Comparison of ENCODE assay signal across 29 mouse cellular contexts in the genomic region with DNA sequence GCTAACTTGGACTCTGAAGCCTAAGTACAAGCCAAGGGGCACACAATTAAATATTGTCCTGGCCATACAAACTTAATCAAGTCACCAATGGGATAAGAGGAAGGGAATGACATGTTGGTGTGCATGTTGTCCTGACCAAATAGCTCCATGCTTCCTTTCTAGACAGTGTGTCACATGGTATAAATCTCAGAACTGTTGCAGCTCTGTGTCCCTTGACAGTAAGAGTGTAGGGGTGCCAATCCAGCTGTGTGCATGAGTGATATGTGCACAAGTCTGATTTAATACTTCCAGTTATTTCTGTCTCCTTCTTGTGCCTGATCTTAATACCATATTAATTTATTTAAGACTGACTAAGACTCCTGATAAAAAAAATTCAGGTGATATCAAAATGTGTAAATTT.
DNase-seq lines count a peak whose midpoint lies in the region; ATAC-seq lines count a peak whose summit lies in the region.
"Had no signal": no experiment of that assay in that cellular context is flagged by ENCODE, and none has a peak within 500 bp of the region (broad histone marks: within the 10 kb centered on the region; RNA-seq: fewer than 3 reads in every experiment).

No protein-coding gene starts in this region.

- no peaks in the 10 kb centered on the region for H3K27me3 ChIP-seq in heart, embryonic 11.5 days (ENCODE audit: control insufficient read depth, insufficient read depth, low read length)
- no peaks in the 10 kb centered on the region for H3K27me3 ChIP-seq in heart, embryonic 10.5 days (ENCODE audit: insufficient read depth, poor library complexity, severe bottlenecking)
- H3K27me3 ChIP-seq: CH12.LX; embryonic facial prominence, embryonic 13.5 days; embryonic facial prominence, embryonic 15.5 days; forebrain, embryonic 12.5 days had no signal

- DNase-seq in gastrocnemius, postnatal 14 days, result peak; percentile 6
- DNase-seq in gastrocnemius, postnatal 36 days, result no peak
- DNase-seq in heart, adult 18-20 months, result peak; percentile 20 to 48
- peak; percentile 43 to 50 for DNase-seq in heart, adult 9 months (ENCODE audit: low spot score in 2 of 2)
- no peak for DNase-seq in heart, embryonic 10.5 days (ENCODE audit: low spot score)
- DNase-seq in heart, postnatal 4 days, result peak; percentile 12
- no peak for DNase-seq in left cerebral cortex, postnatal 25 days (ENCODE audit: low spot score in 2 of 2)
- DNase-seq: adrenal gland, adult 8-10 months; adrenal gland, postnatal 25 days; B cell, adult 2 months; cerebellum, adult 11 months; cerebellum, adult 18-20 months; cerebellum, adult 8-10 months; cerebellum, adult 9-11 months; cerebellum, postnatal 14 days; cerebellum, postnatal 36 days; embryo, embryonic 11 days had no signal

- intact Hi-C loops in gastrocnemius, postnatal 14 days (cut with DNase I; ENCODE audit: low total_unique reads), result no loop called here
- intact Hi-C loops in gastrocnemius, postnatal 36 days (cut with DNase I), result no loop called here
- intact Hi-C loops in left cerebral cortex, postnatal 25 days (cut with DNase I), result no loop called here

- no peak overlapping the region for H3K9ac ChIP-seq in heart, embryonic 11.5 days (ENCODE audit: low read depth, low read length)
- H3K9ac ChIP-seq: embryonic facial prominence, embryonic 13.5 days; embryonic facial prominence, embryonic 15.5 days; forebrain, embryonic 12.5 days had no signal

- no peak overlapping the region for H3K4me2 ChIP-seq in heart, embryonic 11.5 days
- H3K4me2 ChIP-seq: embryonic facial prominence, embryonic 13.5 days; embryonic facial prominence, embryonic 15.5 days; forebrain, embryonic 12.5 days had no signal

- no peak overlapping the region for H3K4me3 ChIP-seq in heart, embryonic 11.5 days (ENCODE audit: low read depth, low read length)
- no peak overlapping the region for H3K4me3 ChIP-seq in heart, embryonic 10.5 days
- H3K4me3 ChIP-seq: embryonic facial prominence, embryonic 13.5 days; embryonic facial prominence, embryonic 15.5 days; erythroblast, embryonic 14.5 days; forebrain, embryonic 10.5 days; forebrain, embryonic 12.5 days had no signal

- H3K27ac ChIP-seq in heart, embryonic 11.5 days (ENCODE audit: low read depth, low read length), result no peak overlapping the region
- no peak overlapping the region for H3K27ac ChIP-seq in heart, embryonic 10.5 days
- H3K27ac ChIP-seq: embryonic facial prominence, embryonic 13.5 days; embryonic facial prominence, embryonic 15.5 days; forebrain, embryonic 10.5 days; forebrain, embryonic 12.5 days had no signal

- H3K4me1 ChIP-seq in heart, embryonic 11.5 days (ENCODE audit: control insufficient read depth, insufficient read depth, low read length), result no peaks in the 10 kb centered on the region
- no peaks in the 10 kb centered on the region for H3K4me1 ChIP-seq in heart, embryonic 10.5 days
- H3K4me1 ChIP-seq: embryonic facial prominence, embryonic 13.5 days; embryonic facial prominence, embryonic 15.5 days; forebrain, embryonic 10.5 days; forebrain, embryonic 12.5 days had no signal

- H3K36me3 ChIP-seq in heart, embryonic 11.5 days (ENCODE audit: control insufficient read depth, insufficient read depth, low read length), result no peaks in the 10 kb centered on the region
- no peaks in the 10 kb centered on the region for H3K36me3 ChIP-seq in heart, embryonic 10.5 days
- H3K36me3 ChIP-seq: embryonic facial prominence, embryonic 13.5 days; embryonic facial prominence, embryonic 15.5 days; forebrain, embryonic 10.5 days; forebrain, embryonic 12.5 days; G1E had no signal

- no peaks in the 10 kb centered on the region for H3K9me3 ChIP-seq in heart, embryonic 11.5 days (replicated peaks; ENCODE audit: control insufficient read depth, low read length)
- H3K9me3 ChIP-seq in heart, embryonic 10.5 days, result no peaks in the 10 kb centered on the region
- H3K9me3 ChIP-seq: embryonic facial prominence, embryonic 13.5 days; embryonic facial prominence, embryonic 15.5 days; forebrain, embryonic 10.5 days; forebrain, embryonic 12.5 days had no signal

- ATAC-seq in heart, embryonic 11.5 days (replicated peaks; ENCODE audit: insufficient number of reproducible peaks, low FRiP score, low TSS enrichment), result no peak
- ATAC-seq: activated CD4-positive, CD25-positive, alpha-beta regulatory T cell, adult 4 months; CD4-positive, CD25-positive, alpha-beta regulatory T cell, adult 4 months; forebrain, embryonic 14.5 days; Patski had no signal

Comparison
In these comparisons a context has a peak if more than half of its experiments do, and no peak if none do; other contexts are left out.
1. DNase-seq: peak in gastrocnemius, postnatal 14 days (single experiment), heart, adult 18-20 months (2 of 2), heart, adult 9 months (2 of 2) and heart, postnatal 4 days (single experiment); none in gastrocnemius, postnatal 36 days (0 of 2), heart, embryonic 10.5 days (single experiment) and left cerebral cortex, postnatal 25 days (0 of 2).